Mouse (Mus musculus): ENCODE measurements at regions not wholly inside any gene's neighbourhood (a gene's known extent, or its start where the extent isn't known, plus 50 kb on each side); places are given as distances from the start of the nearest gene placed in this dataset.

DNA sequence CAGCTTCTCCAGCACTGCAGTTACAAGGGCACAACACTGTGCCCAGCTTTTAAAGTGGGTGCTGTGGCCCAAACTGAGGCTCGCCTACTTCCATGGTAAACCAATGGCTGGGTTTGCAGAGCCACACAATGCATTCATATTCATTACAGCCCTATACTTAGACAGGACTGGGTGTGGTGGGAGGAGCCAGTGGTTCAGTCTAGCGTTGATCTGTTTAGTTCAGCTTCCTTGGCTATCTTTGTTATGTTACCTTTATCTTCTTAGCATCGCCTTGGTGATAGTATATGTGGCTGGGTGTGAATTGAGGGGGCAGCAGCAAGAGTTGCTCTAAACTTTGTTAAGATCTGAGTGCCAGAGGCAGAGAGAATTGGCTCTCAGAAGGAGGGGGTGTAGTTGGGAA, 249.3 kb upstream of the Ptger4 start:
- no peak for TF ChIP-seq GATA1 (IDR thresholded peaks at IDR 0.05; ENCODE audit: low read length)

DNA sequence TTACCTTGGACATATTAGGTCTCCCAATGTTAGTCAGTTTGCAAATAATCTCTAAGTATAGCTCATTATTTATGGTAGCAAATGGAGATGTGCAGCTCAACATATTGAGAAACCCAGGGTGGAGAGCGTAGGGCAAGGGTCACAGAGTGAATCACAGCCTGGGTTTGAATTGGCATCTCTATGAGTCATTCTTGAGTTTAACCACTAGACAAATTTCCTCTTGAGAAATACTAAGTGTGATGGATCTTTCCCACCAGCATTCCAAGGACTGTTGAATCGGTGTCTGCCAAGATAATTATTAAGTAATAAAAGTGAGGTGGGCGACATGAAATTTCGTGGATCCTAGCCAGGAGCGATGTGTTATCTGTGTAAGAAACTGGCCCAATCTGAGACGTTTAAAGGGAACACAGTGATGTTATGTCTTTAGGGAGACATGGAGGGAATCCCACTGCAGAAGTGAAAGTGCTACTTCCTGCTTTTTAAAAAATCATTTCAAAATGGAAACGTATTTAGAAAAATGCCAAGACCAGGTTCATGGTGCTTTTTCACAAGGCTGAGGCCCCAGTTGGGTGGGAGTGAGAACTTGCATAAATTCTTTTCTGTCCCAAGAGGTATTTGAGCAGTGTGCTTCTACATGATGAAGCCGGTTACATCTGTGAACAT, 251.3 kb upstream of the Ptger4 start:
- TF ChIP-seq GATA1 (IDR thresholded peaks at IDR 0.05; ENCODE audit: low read length), result no peak

DNA sequence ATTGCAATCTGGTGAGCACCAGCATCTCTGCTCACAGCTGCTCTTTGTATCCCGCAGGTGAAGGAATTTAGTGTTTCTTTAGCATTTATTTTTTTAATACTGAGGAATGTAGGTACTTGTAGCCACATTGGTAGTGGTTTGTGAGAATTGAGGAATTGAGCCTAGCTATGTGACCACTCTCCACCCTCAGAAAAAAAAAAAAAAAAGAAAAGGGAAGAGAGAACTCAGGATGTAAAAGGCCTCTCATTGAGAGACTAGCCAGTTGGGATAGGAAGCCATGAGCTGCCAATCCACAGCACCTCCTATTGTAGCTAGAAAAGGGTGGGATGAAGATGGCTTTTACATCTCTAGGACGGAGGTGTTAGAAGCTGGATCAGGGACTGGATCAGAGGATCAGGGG, 252.0 kb upstream of the Ptger4 start:
- no peak for TF ChIP-seq GATA1 (IDR thresholded peaks at IDR 0.05; ENCODE audit: low read length)

DNA sequence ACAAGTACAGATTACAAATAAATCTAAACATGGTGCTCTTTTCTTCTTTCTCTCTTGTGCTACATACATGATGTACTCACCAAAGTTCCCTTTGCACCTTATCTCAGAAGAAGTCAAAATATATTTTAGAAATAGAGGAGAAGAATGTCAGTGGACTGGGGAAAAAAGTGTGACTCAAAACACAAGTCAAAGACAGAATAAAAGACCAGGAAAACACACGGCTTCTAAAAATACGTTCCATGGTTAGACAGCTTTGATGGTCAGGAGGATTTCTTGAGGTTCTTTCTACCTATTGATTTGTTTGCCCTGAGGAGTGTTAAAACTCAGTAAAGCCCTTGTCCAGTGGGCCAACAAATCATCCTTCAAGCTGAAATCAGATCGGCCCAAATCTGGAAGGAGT, 260.5 kb upstream of the Ptger4 start:
- TF ChIP-seq GATA1 (IDR thresholded peaks at IDR 0.05; ENCODE audit: low read length), result no peak

DNA sequence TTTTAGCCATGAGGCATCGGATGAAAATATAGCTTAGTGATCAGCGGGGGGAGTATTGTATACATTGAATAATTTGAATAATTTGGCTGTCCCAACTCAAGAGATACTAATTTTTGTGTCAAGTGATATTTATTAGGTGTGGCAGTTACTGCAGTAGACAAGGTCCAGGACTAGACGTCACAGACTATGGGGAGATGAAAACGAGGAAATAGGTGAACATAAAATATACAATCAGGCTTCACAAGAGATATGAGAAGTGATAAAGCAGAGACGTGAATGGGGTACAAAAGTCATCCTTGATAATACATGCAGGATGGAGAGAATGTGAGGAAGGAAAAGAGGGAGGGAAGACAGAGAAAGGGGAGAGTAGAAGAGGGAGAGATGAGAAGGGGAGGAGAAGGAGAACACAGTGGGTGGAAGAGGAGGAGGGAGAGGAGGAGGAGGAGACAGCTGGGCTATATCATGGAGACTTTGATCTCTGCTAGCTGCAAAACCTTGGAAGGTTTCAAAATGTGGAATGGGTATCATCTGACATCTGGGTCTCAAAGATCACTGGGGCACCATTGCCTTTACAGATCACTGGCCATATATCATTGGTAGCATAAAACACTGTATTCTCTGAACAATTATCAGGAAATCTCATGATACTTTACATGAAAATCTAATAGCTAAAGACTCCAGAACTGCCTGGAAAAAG, 263.0 kb upstream of the Ptger4 start:
- no peak for TF ChIP-seq GATA1 (IDR thresholded peaks at IDR 0.05; ENCODE audit: low read length)

DNA sequence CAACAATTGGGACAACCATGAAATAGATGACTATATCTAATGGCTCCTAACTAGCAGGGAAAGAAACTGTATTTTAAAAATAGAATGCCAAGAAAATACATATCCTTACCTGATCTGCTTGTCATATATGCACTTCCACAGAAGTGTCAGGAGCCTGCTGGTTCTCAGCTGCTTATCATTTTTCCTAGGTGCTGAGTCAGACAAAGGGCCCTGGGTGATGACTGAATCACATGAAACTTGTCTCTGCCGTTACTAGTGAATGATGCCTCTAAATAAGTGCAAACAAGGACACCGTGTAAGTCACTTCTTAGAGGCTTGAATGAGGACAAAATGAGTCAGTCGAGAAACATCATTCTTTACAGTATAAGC, 263.5 kb upstream of the Ptger4 start:
- no peak for TF ChIP-seq GATA1 (IDR thresholded peaks at IDR 0.05; ENCODE audit: low read length)

DNA sequence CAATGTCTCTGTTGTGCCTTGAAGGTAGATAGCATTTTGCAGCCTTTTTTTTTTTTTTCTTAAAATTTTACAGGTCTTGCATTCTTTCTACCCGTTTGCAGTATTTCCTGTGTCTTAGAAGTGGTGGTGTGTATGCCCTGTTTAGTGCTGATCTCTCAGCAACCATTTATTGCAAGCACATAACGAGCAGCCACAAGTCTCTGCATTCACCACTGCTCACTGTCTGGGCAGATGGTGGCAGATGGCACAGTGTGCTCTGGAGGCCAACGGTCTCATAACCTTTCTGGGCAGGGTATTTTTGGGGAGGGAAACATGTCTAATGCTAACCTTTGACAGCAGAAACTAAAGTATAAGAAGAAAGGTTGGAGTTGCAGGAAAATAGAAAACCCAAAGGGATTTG, 266.1 kb upstream of the Ptger4 start:
- no peak for TF ChIP-seq GATA1 (IDR thresholded peaks at IDR 0.05; ENCODE audit: low read length)

DNA sequence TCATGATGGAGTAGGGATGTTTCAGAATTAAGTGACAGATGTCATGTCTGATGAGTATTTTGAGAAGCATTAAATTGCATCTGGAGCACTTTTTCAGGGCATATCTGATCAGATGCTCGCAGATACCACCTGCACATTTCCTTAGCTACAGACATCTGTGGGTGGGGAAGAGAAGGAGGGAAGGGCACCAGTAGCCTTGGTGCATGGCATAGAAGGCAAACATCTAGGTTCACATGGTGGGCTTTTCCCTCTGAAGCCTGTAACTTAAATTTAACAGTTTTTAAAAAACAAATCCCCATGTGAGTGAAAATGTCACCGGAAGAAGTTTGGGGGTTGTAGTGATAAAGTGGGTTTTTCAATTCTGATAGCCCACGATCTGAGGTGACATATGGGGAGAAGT, 267.1 kb upstream of the Ptger4 start:
- TF ChIP-seq GATA1 (IDR thresholded peaks at IDR 0.05; ENCODE audit: low read length), result no peak

DNA sequence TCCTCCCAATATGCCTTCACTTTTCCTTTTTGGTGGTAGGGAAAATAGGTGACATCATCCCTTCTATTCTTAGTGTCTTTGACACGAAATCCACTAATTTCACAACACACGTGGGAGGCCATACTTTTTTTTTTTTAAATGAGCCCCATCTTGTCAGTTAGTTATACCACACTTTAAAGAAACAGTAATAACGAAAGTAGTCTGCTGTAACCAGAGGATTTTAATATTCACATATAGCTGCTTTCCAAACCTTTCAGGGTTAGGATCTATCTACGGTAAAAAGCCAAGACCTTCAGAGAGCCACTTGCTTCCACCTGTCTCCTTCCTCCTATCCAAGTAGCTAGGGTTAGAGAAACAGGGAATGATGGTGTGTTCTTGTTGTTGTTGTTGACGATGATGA, 268.6 kb upstream of the Ptger4 start:
- TF ChIP-seq GATA1 (IDR thresholded peaks at IDR 0.05; ENCODE audit: low read length), result no peak

DNA sequence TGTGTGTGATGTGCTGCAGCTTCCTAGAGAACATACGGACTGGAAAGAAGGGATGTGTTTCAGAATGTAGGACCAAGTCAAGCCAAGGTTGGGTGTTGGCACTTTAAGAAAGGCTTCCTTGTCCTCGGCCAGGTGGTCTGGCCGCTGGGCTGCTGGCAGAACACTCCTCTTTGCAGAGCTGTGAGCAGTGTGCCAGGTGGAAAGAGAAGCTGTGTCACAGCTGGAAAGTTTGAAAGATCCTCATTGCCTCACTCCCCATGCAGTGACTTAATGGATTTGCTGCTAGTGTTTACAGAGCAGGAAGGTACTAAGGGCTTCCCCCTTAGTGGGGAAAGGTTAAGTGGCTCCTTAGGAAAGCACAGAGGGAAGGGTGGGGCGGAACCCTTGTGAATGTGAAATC, 269.2 kb upstream of the Ptger4 start:
- no peak for TF ChIP-seq GATA1 (IDR thresholded peaks at IDR 0.05; ENCODE audit: low read length)

DNA sequence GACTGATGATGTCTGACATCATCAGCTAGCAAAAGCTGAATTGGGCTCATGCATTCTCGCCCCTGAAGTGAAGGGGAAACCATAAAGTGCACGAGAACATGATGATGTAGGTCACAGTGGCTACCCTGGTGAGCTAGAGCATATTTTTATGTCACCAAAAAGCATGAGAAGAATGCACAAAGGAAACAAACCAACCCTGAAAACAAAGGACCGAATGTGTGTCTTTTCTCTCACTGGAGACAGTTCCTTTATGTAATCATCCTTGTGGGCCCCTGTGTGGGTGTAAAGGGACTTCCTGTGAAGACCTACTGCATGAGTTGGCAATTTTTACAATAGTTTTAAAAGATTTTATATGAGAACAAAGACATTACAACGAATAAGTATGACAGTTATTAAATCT, 270.2 kb upstream of the Ptger4 start:
- TF ChIP-seq GATA1 (IDR thresholded peaks at IDR 0.05; ENCODE audit: low read length), result no peak

DNA sequence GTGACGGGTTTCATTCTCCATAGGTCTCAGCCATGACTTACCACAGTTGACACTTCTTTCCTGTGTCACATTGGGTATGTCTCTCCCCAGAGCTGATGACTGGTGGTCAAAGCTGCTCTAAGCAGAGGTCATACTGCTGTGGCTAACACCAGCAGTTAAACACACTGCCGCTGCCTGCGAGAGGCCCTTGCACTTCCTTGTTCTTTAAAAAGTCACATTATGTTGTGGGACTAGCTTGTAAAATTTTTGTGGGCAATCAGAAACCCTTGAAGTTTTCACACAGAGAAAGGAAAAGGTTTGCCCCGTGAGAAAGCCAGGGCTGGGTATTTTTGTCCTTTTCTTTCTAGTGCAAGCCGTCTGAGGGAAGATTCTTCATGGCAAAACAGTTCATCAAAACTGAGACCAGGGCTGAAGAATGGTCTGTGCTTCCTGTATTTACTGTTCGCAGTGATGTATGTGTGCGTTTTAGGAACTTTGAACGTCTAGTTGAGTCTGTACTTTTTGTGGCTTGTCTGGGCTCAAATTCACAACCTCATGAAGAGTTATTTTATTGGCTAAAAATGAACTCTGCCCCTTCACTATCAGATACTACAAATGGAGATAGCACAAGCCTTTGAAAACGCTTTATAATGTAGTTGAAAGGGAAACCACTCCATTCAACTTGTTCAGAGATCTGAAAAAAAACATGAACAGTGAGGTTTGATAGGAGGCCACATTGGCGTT, 273.4 kb upstream of the Ptger4 start:
- no peak for TF ChIP-seq GATA1 (IDR thresholded peaks at IDR 0.05; ENCODE audit: low read length)

DNA sequence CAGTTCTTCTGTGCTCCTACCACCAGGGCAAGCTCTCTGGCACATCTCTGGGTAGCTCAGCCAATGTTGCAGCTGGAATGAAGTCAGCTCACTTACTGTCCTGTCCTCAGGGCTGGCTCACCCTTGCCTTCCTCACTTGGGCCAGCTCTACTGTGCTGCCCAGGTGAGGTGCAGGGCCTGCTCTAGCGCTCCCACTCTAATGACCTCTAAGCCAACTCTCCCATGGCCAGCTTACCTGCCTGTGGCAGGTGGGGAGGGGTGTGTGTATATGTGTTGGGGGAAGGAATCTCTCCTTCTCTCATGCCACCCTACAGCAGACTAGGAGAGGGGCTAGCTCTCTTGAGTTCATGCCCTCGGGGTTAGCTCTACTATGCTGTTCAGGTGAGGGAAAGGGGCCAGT, 275.6 kb upstream of the Ptger4 start:
- no peak for TF ChIP-seq GATA1 (IDR thresholded peaks at IDR 0.05; ENCODE audit: low read length)

DNA sequence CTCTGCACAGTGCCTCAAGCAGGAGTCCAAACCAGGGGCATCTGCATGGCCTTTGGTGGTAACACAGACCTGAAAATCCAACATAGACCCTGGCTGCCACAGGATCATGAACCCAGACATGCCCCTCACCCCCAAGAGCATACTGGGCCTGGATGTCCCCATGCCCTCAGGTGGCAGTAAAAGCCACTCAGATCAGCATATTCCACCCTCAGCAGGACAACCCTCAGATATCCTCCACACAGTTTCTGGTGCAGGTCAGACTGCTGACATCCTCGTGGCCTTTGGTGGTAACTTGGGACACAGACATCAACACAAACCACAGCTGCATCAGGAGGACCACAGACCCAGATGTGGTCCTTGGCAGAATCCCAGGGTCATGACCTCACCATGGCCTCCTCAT, 276.0 kb upstream of the Ptger4 start:
- TF ChIP-seq GATA1 (IDR thresholded peaks at IDR 0.05; ENCODE audit: low read length), result no peak

DNA sequence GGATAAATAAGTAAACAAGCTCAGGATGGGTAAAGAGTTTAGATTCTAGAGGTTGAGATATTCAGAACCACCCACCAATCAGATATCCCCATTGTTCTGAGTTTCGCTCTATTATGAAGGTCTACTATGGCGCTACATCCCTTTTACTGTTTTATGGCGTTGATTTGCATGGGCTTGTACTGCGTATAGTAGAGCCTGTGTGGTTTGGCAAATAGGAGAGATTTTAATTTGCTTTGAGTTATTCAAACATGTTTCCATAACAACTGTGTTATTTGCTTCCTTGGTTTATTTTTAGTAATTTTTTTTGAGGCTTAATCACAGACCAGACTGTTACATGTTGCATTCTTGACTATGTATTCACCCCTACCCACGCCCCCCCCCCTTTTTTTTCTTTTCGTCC, 284.6 kb upstream of the Ptger4 start:
- no peak for TF ChIP-seq GATA1 (IDR thresholded peaks at IDR 0.05; ENCODE audit: low read length)

DNA sequence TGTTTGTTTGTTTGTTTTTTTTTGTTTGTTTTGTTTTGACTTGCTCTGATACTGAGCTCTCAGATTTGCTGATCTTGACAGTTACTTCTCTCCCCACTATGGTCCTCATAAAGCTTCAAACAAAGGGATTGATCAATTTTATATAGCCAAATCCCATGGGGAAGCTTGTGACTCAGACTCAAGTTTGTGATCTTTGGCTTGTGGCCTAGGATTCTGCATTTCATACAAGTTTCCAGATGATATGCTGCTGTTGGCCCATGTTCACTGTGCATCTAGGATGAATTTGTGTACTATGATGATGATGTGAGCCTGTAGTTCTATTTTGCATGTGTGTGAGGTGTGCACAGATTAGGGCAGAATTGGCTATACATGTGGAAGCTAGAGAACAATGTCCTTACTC, 289.7 kb upstream of the Ptger4 start:
- TF ChIP-seq GATA1 (IDR thresholded peaks at IDR 0.05; ENCODE audit: low read length), result no peak

DNA sequence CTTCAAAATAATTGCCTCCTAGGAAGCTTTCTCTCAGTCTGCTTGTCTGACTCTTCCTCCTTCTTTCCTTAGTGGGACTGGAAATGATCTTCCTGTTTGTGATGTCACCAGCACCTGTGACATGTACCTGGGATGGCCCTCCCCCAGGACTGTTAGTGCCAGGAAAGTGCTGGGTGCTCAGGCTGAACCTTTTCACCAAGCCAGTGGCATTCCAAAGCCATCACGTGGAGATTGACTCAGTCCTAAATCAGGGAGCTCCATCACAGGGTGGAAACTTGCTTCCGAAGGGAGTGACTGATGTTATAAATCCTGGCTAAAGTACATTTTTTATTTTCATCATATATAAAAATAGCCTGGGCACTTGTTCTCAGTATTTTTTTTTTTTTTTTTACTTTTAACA, 293.4 kb upstream of the Ptger4 start:
- no peak for TF ChIP-seq GATA1 (IDR thresholded peaks at IDR 0.05; ENCODE audit: low read length)
